12 mouse cellular contexts compared by ENCODE assay signal in genomic region chr11:103244856-103245255, GRCm38 (mm10). TPM values are rescaled to one million over a fixed set of nuclear protein-coding genes. Genes with fewer than 3 reads are reported as not detected.
DNase-seq lines count a peak whose midpoint lies in the region.
"Had no signal": no experiment of that assay in that cellular context is flagged by ENCODE, and none has a peak within 500 bp of the region (broad histone marks: within the 10 kb centered on the region; RNA-seq: fewer than 3 reads in every experiment).

No protein-coding gene starts in this region.

- intact Hi-C loops in left cerebral cortex, postnatal 4 days (cut with DNase I) = no loop called here
- intact Hi-C loops in left cerebral cortex, postnatal 25 days (cut with DNase I) = no loop called here
- intact Hi-C loops in heart, postnatal 14 days (cut with DNase I) = no loop called here

- DNase-seq in left cerebral cortex, postnatal 4 days = peak; percentile 93
- no peak for DNase-seq in left cerebral cortex, postnatal 25 days (ENCODE audit: low spot score in 2 of 2)
- DNase-seq in MN1 (ENCODE audit: low spot score) = peak; percentile 31
- DNase-seq in Muller cell, postnatal 12 days (ENCODE audit: inconsistent ontology term) = peak; percentile 79
- peak; percentile 69 for DNase-seq in cerebellum, adult 9-11 months
- DNase-seq in adrenal gland, postnatal 14 days = no peak
- DNase-seq in liver = no peak
- DNase-seq in heart, postnatal 14 days = no peak
- DNase-seq: heart, adult 11 months; lung, adult 2 months; right cerebral cortex, postnatal 4 days; thymus, postnatal 4 days had no signal

RNA-seq across cellular contexts. Expression of gene Map3k14, which starts 22.4 kb away (rescaled TPM):
- 1 to 10 TPM; 3.7 to 4.3 TPM for total RNA-seq in left cerebral cortex, postnatal 4 days (2021)
- total RNA-seq in left cerebral cortex, postnatal 25 days (2021) = 1 to 10 TPM; 4.1 to 4.3 TPM
- total RNA-seq in adrenal gland, postnatal 14 days (2021) = 6.5 and 8.7 TPM in 2 replicates
- 1 to 10 TPM; 3.5 to 4.0 TPM for total RNA-seq in heart, postnatal 14 days (2021)

RNA-seq across cellular contexts. Expression of gene Spata32, which starts 26.6 kb away (rescaled TPM):
- 1 to 10 TPM; 1.4 to 2.0 TPM for total RNA-seq in left cerebral cortex, postnatal 4 days (2021)
- total RNA-seq in left cerebral cortex, postnatal 25 days (2021) = 1 to 10 TPM; 1.3 to 1.4 TPM
- total RNA-seq in adrenal gland, postnatal 14 days (2021) = not detected in 2 replicates
- not detected for total RNA-seq in heart, postnatal 14 days (2021)

RNA-seq across cellular contexts. Expression of gene 1700023F06Rik, which starts 36.5 kb away (rescaled TPM):
- 1 to 10 TPM; 1.5 to 2.0 TPM for total RNA-seq in left cerebral cortex, postnatal 4 days (2021)
- 1 to 10 TPM; 1.5 to 2.4 TPM for total RNA-seq in left cerebral cortex, postnatal 25 days (2021)
- total RNA-seq in adrenal gland, postnatal 14 days (2021) = 0.45 and 0.93 TPM in 2 replicates
- not detected for total RNA-seq in heart, postnatal 14 days (2021)

Comparison
In these comparisons a context has a peak if more than half of its experiments do, and no peak if none do; other contexts are left out.
1. DNase-seq: peak in left cerebral cortex, postnatal 4 days (single experiment), MN1 (single experiment), Muller cell, postnatal 12 days (single experiment) and cerebellum, adult 9-11 months (single experiment); none in left cerebral cortex, postnatal 25 days (0 of 2), adrenal gland, postnatal 14 days (single experiment), liver (single experiment) and heart, postnatal 14 days (0 of 2).